Comparison of ENCODE assay signal across 11 mouse cellular contexts in genomic region chr11:52565457-52565856, GRCm38 (mm10).
DNase-seq lines count a peak whose midpoint lies in the region; ATAC-seq and TF ChIP-seq lines count a peak whose summit lies in the region.
"Had no signal": no experiment of that assay in that cellular context is flagged by ENCODE, and none has a peak within 500 bp of the region (broad histone marks: within the 10 kb centered on the region; RNA-seq: fewer than 3 reads in every experiment).

No protein-coding gene starts in this region.

- H3K27ac ChIP-seq in kidney, postnatal 0 days = no peak overlapping the region

- H3K9me3 ChIP-seq in kidney, postnatal 0 days (replicated peaks; ENCODE audit: low read length) = no peaks in the 10 kb centered on the region

- H3K36me3 ChIP-seq in kidney, postnatal 0 days (ENCODE audit: insufficient read depth, low read length) = no peaks in the 10 kb centered on the region

- DNase-seq in kidney, postnatal 0 days (ENCODE audit: low spot score) = peak; percentile 50
- DNase-seq in kidney, postnatal 25 days = no peak
- peak; percentile 38 for DNase-seq in embryo, embryonic 9.5 days (ENCODE audit: extremely low spot score)
- DNase-seq in heart, postnatal 10 days = peak; percentile 42 to 47
- DNase-seq in lung, postnatal 36 days = peak; percentile 73
- no peak for DNase-seq in spleen, postnatal 14 days (ENCODE audit: low spot score in 2 of 2)
- no peak for DNase-seq in gastrocnemius, postnatal 4 days (ENCODE audit: low spot score in 2 of 2)
- DNase-seq: liver, postnatal 0 days; right cerebral cortex, postnatal 14 days had no signal

- intact Hi-C loops in heart, postnatal 10 days (cut with DNase I) = no loop called here

- H3K27me3 ChIP-seq in kidney, postnatal 0 days (ENCODE audit: insufficient read depth, low read length) = no peaks in the 10 kb centered on the region

- no peak overlapping the region for H3K9ac ChIP-seq in kidney, postnatal 0 days (ENCODE audit: low read depth, low read length)
- H3K9ac ChIP-seq: liver, postnatal 0 days had no signal

- H3K4me2 ChIP-seq in kidney, postnatal 0 days (ENCODE audit: low read length) = no peak overlapping the region

- ATAC-seq in kidney, postnatal 0 days (replicated peaks; ENCODE audit: low FRiP score, low read depth) = no peak
- ATAC-seq in monocyte, adult 5-6 weeks (replicated peaks; ENCODE audit: insufficient number of reproducible peaks, low FRiP score, low TSS enrichment, poor library complexity, severe bottlenecking) = no peak
- ATAC-seq: liver, postnatal 0 days had no signal

- 4% methylated on average over 1 of the region's 1 CpGs for WGBS in kidney, postnatal 0 days

- H3K4me1 ChIP-seq in kidney, postnatal 0 days (replicated peaks; ENCODE audit: insufficient read depth, low read length) = peaks cover 10% of the 10 kb centered on the region; the same call in 1 of the 2 replicates

- TF ChIP-seq CTCF in kidney, postnatal 0 days (IDR thresholded peaks at IDR 0.05; ENCODE audit: low read depth) = no peak

- no peak overlapping the region for H3K4me3 ChIP-seq in kidney, postnatal 0 days (replicated peaks; ENCODE audit: low read depth, low read length)
- H3K4me3 ChIP-seq: erythroblast, embryonic 14.5 days had no signal

Comparison
In these comparisons a context has a peak if more than half of its experiments do, and no peak if none do; other contexts are left out.
1. DNase-seq: peak in kidney, postnatal 0 days (single experiment), embryo, embryonic 9.5 days (single experiment), heart, postnatal 10 days (2 of 2) and lung, postnatal 36 days (single experiment); none in kidney, postnatal 25 days (0 of 2), spleen, postnatal 14 days (0 of 2) and gastrocnemius, postnatal 4 days (0 of 2).